Mouse (Mus musculus) lung, embryonic 15.5 days (tissue): Measurements from ENCODE around the gene Ints1. TPM values are rescaled to one million over a fixed set of nuclear protein-coding genes. Genes with fewer than 3 reads are reported as not detected.
"Not testable (repeated sequence)": the region's sequence is repeated elsewhere in the genome, so short reads cannot be mapped to it uniquely, and the experiment has no call there.

ENCODE experiments used
- ATAC-seq: fragments of 200-750 bp; cut with Nextera tagmentation; 2 replicates; pipeline ENCODE4 v1.8.0; 2017; ENCODE audit warnings: moderate number of reproducible peaks, borderline replicate concordance; ENCODE audit not compliant: low FRiP score, low TSS enrichment; ENCODE audit errors: extremely low read depth
- H3K27ac ChIP-seq: fragments of 300-500 bp; sonication (generic); 2 replicates; pipeline ENCODE4 v1.5.1; 2015; ENCODE audit warnings: moderate library complexity, mild to moderate bottlenecking, inconsistent platforms
- H3K27me3 ChIP-seq: fragments of 300-500 bp; sonication (generic); 2 replicates; pipeline ENCODE4 v1.6.1; 2015; ENCODE audit warnings: inconsistent platforms
- H3K36me3 ChIP-seq: fragments of 300-500 bp; sonication (generic); 2 replicates; pipeline ENCODE4 v1.6.1; 2015; ENCODE audit warnings: inconsistent platforms
- H3K4me1 ChIP-seq: fragments of 300-500 bp; sonication (generic); 2 replicates; pipeline ENCODE4 v1.6.1; 2015; ENCODE audit warnings: inconsistent platforms
- H3K4me2 ChIP-seq: fragments of 300-500 bp; sonication (generic); 2 replicates; pipeline ENCODE4 v1.6.1; 2015; ENCODE audit warnings: inconsistent platforms, mild to moderate bottlenecking, moderate library complexity
- H3K4me3 ChIP-seq: fragments of 300-500 bp; sonication (generic); 2 replicates; pipeline ENCODE4 v1.5.1; 2015; ENCODE audit warnings: mild to moderate bottlenecking, inconsistent platforms
- H3K9ac ChIP-seq: fragments of 300-500 bp; sonication (generic); 2 replicates; pipeline ENCODE4 v1.6.1; 2015; ENCODE audit warnings: inconsistent platforms
- H3K9me3 ChIP-seq: fragments of 300-500 bp; sonication (generic); 2 replicates; pipeline ENCODE4 v1.6.1; 2016; ENCODE audit warnings: inconsistent platforms
- WGBS: fragments of 180-500 bp; shearing (Covaris S2); methylation state at CpG from one replicate; pipeline ENCODE4 v1.1.7; 2015; 5-methylcytosine and 5-hydroxymethylcytosine counted together
- polyA plus RNA-seq: library from polyadenylated mRNA; unstranded; fragments of >200 nt; fragmentation: Nextera tagmentation; extraction: Ambion mirVana; gene quantifications from 2 replicates; pipeline ENCODE4 v1.2.1, GENCODE M21; 2015

Ints1 gene
- polyA plus RNA-seq, 1 experiment from 2014 or later = 22.8 TPM

DNA sequence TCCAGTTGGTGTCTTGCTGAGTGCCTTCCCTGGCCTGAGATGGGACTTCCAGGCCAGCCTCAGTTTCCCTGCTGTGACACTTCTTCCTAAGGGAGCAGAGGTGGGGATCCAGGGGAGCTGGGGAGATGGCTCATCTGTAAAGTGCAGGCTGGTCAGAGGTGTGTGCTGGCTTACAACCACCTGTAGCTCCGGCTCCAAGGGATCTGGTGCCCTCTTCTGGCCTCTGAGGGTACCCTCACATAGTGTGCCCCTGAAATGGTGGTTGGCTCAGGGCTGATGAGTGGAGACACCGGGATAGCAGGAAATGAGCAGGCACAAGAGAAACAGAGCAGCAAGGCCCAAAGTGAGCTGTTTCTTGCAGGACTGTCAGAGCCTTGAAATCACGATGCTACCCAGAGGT lies 29.7 kb downstream of the Ints1 start:
- peak; percentile 40; the same call in 1 of the 2 replicates for ATAC-seq
- H3K4me3 ChIP-seq = no peak overlapping the region
- no peak overlapping the region for H3K4me2 ChIP-seq
- H3K27me3 ChIP-seq = no peaks in the 10 kb centered on the region
- no peak overlapping the region for H3K27ac ChIP-seq
- no peak overlapping the region for H3K9ac ChIP-seq
- peaks cover 3% of the 10 kb centered on the region; the same call in 1 of the 2 replicates for H3K4me1 ChIP-seq
- no peaks in the 10 kb centered on the region for H3K9me3 ChIP-seq
- 2% methylated on average over 3 of the region's 3 CpGs for WGBS
- no peaks in the 10 kb centered on the region for H3K36me3 ChIP-seq

- H3K9me3 ChIP-seq, H3K36me3 ChIP-seq, H3K27ac ChIP-seq, ATAC-seq, H3K27me3 ChIP-seq, H3K4me3 ChIP-seq, H3K4me2 ChIP-seq, H3K9ac ChIP-seq, H3K4me1 ChIP-seq: not testable (repeated sequence)
- 18% methylated on average over 3 of the region's 3 CpGs for WGBS
These were observed 32.8 kb downstream of the Ints1 start for GRCm38 (mm10) chr5:139742640-139743039.

DNA sequence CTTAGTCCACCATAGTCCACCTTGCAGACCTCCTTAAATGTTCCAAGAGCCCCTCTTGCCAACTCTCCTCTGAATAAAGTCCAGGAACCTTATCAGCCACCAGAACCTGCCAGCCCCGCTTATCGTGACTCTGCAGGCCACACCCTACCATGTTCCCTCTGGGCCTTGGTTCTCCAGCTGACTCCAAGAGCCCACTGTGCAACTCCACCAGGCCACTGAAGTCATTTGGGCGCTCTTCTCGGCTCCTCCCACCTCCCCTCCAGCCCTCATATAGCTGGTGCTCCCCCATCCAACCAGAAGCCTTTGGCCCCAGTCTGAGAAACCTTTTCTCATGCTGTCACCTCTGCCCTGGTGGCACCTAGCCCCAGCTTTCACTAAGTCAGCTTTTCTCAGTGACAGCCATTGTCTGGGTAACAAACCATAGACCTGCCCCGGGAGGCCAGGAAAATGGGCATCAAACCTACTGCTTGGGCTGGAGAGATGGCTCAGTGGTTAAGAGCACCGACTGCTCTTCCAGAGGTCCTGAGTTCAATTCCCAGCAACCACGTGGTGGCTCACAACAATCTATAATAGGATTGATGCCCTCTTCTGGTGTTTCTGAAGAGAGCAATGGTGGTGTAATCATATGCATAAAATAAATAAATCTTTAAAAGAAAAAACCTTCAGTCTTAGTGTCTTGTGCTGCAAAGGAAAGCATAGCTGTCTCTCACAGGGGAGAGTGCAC lies 36.7 kb downstream of the Ints1 start:
- no peaks in the 10 kb centered on the region for H3K36me3 ChIP-seq
- H3K4me2 ChIP-seq = no peak overlapping the region
- H3K4me3 ChIP-seq = no peak overlapping the region
- H3K27ac ChIP-seq = no peak overlapping the region
- H3K27me3 ChIP-seq = no peaks in the 10 kb centered on the region
- 64% methylated on average over 7 of the region's 7 CpGs for WGBS
- H3K9ac ChIP-seq = no peak overlapping the region
- H3K9me3 ChIP-seq = no peaks in the 10 kb centered on the region
- no peak for ATAC-seq
- peaks cover 29% of the 10 kb centered on the region for H3K4me1 ChIP-seq

DNA sequence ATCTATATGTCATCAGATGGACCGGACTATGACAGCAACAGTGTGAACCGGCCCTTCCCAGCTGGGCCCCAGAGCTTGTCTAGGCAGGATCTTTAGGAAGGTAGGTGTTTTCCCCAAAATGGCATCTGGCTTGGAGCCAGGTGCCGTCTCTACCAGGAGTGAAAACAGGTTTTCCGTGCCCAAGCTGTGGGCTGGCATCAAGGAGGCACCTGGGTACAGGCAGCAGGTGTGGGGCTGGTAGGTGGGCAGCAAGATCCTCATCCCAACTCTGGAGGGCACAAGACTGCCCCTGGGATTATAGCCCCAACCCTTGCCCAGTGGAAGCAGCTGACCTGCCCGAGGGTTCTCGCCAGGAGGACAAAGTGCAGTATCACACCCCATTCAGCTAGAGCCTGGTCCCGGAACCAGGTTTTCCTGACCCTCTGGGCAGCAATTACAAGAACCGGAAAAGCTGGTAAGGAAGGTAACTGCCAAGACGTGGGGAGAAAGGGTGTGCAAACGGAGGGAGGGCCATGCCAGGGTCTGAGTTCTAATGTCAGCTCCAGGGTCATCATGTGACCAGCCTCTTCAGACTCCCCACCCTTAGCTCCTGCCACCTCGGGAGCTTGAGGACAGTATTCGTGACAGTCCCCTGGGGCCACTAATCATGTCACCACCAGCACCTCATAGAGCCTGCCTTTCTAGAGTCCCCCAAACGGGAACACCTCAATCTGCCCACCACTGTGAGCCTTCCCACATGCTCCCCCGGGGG lies 37.5 kb downstream of the Ints1 start:
- 67% methylated on average over 14 of the region's 14 CpGs for WGBS
- no peak for ATAC-seq
- no peak overlapping the region for H3K27ac ChIP-seq

GRCm38 (mm10) chr5:139736504-139736940 lies 39.0 kb downstream of the Ints1 start:
- Histone ChIP-seq H3K4me1 (peaks cover 40% of the 10 kb centered on the region), H3K27ac (peak overlapping the region; percentile 51; the same call in 1 of the 2 replicates), H3K9me3 (no peaks in the 10 kb centered on the region), H3K4me3 (peak overlapping the region; percentile 49), H3K36me3 (no peaks in the 10 kb centered on the region), H3K4me2 (peak overlapping the region; percentile 97), H3K9ac (peak overlapping the region; percentile 20; the same call in 1 of the 2 replicates), H3K27me3 (no peaks in the 10 kb centered on the region)
- peak; percentile 36; the same call in 1 of the 2 replicates for ATAC-seq
- 11% methylated on average over 10 of the region's 10 CpGs for WGBS

More for the DNA sequence above, 37.5 kb downstream of the Ints1 start:
- no peaks in the 10 kb centered on the region for H3K9me3 ChIP-seq
- H3K4me1 ChIP-seq = peaks cover 34% of the 10 kb centered on the region
- H3K27me3 ChIP-seq = no peaks in the 10 kb centered on the region
- no peak overlapping the region for H3K9ac ChIP-seq
- no peak overlapping the region for H3K4me2 ChIP-seq
- H3K36me3 ChIP-seq = no peaks in the 10 kb centered on the region
- no peak overlapping the region for H3K4me3 ChIP-seq

GRCm38 (mm10) chr5:139735677-139736503 lies 39.6 kb downstream of the Ints1 start, which contains the start of gene Micall2:
Gene Micall2 (minus strand): TSS chr5:139736336.
- Histone ChIP-seq H3K27me3 (no peaks in the 10 kb centered on the region), H3K9me3 (no peaks in the 10 kb centered on the region), H3K27ac (peak within 1 kb of the TSS; percentile 51; the same call in 1 of the 2 replicates), H3K4me2 (peak within 1 kb of the TSS; percentile 97), H3K4me3 (peak within 1 kb of the TSS; percentile 49), H3K4me1 (peaks cover 46% of the 10 kb centered on the region), H3K36me3 (no peaks in the 10 kb centered on the region), H3K9ac (peak within 1 kb of the TSS; percentile 38)
- peak; percentile 96 for ATAC-seq
- 2% methylated on average over 46 of the region's 50 CpGs for WGBS

DNA sequence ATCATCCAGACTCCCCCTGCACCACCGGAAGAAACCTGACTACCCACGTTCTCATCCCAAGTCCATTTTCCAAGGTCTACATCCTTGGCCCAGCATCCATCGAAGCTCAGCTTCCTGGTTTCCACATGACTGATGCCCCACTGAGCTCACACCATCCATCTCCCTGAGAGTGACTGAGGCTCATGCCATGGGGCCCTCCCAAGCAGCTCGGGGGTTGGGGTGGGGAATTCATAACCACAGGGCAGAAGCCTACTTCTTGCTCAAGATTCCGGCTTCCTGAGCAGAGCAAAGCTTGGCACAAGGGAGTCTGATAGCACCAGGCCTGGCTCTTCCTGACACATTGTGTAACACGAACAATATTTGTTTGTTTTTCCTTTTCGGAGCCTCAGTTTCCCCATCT lies 40.7 kb downstream of the Ints1 start:
- Histone ChIP-seq H3K4me3 (no peak overlapping the region), H3K4me2 (peak overlapping the region; percentile 97; the same call in 1 of the 2 replicates), H3K9me3 (no peaks in the 10 kb centered on the region), H3K27ac (no peak overlapping the region), H3K27me3 (no peaks in the 10 kb centered on the region), H3K4me1 (peaks cover 53% of the 10 kb centered on the region), H3K9ac (no peak overlapping the region), H3K36me3 (no peaks in the 10 kb centered on the region)
- 64% methylated on average over 7 of the region's 7 CpGs for WGBS
- no peak for ATAC-seq

DNA sequence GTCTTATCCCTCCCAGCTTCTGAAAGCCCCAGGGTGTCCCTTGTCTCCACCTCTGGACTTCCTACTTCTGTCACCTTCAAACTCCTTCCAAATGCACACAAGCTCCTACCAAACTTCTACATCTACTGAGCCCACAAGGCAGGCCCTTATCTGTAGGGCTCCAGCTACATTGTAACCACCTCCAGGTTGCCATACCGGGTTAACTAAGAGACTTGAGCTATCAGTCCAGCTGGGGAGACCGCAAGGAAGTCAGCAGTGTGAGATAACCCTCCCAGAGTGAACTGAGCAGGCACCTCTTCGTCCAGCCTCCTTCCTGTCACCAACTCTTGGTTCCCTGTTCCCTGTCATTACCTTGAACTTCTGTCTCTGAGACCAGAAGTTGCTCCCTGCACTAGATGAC lies 41.5 kb downstream of the Ints1 start:
- Histone ChIP-seq H3K9me3 (no peaks in the 10 kb centered on the region), H3K4me1 (peaks cover 53% of the 10 kb centered on the region), H3K36me3 (no peaks in the 10 kb centered on the region), H3K4me2 (no peak overlapping the region), H3K27me3 (no peaks in the 10 kb centered on the region), H3K4me3 (no peak overlapping the region), H3K9ac (no peak overlapping the region), H3K27ac (no peak overlapping the region)
- WGBS = 58% methylated on average over 3 of the region's 3 CpGs
- ATAC-seq = no peak

GRCm38 (mm10) chr5:139732634-139733107 lies 42.8 kb downstream of the Ints1 start:
- Histone ChIP-seq H3K27ac (peak overlapping the region; percentile 71), H3K27me3 (no peaks in the 10 kb centered on the region), H3K4me2 (peak overlapping the region; percentile 27), H3K4me1 (peaks cover 53% of the 10 kb centered on the region), H3K4me3 (no peak overlapping the region), H3K9ac (no peak overlapping the region), H3K36me3 (no peaks in the 10 kb centered on the region), H3K9me3 (no peaks in the 10 kb centered on the region)
- WGBS = 50% methylated on average over 11 of the region's 11 CpGs
- ATAC-seq = no peak

DNA sequence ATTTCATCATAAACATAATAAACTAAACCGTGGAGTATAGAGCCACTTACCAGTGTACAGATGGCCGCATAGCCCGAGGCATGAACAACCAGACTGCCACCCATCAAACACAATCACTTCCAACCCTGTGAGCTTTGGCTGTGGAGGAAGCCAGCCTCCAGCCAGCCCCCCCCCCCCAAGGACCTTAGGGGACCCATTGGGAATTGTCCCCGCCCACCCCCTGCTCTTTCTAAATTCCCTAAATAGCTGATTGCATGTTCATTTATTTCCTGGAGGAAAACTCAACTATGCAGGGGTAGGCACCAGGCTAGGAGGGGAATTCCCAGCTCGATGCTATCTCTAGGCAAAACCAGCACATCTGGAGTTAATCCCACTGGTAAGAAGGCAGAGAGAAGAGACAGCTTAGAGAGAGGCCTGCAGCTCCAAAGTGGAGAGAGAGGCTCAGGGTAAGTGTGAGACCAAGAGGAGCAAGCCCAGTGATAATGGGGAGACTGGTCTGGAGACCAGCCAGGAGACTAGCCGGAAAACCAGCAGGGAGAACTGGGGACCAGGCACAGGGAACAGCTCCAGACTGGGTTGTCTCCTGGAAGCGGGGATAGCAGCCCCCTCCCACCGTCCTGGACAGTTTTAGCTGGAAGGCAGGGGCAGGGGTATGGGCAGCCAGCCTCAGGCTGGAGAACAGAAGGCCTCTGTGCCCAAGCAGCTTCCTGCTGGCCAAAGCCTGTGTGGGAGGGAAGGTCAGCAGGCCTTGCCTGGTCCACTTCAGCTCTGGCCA lies 44.6 kb downstream of the Ints1 start:
- no peaks in the 10 kb centered on the region for H3K36me3 ChIP-seq
- no peak for ATAC-seq
- peaks cover 45% of the 10 kb centered on the region for H3K4me1 ChIP-seq
- no peak overlapping the region for H3K4me3 ChIP-seq
- H3K27ac ChIP-seq = peak overlapping the region; percentile 44; the same call in 1 of the 2 replicates
- H3K9me3 ChIP-seq = no peaks in the 10 kb centered on the region
- WGBS = 44% methylated on average over 8 of the region's 8 CpGs
- no peak overlapping the region for H3K9ac ChIP-seq
- H3K4me2 ChIP-seq = no peak overlapping the region
- no peaks in the 10 kb centered on the region for H3K27me3 ChIP-seq

DNA sequence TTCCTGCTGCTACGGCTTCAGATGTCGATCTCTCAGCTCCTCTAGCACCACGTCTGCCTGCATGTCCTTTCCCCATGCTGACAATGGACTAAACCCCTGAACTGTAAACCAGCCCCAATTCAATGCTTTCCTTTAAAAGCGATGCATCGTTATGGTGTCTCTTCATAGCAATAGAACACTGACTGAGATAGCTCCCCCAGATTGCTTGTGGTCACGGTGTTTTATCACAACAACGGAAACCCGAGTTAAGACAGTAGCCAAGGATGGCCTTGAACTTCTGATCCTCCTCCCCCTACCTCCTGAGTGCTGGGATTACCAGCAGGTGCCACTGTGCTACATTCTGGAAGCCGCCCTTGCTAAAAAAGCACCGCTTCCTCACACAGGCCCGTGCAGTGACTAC lies 48.2 kb downstream of the Ints1 start:
- H3K36me3 ChIP-seq = no peaks in the 10 kb centered on the region
- no peak for ATAC-seq
- H3K4me1 ChIP-seq = peaks cover 25% of the 10 kb centered on the region
- no peaks in the 10 kb centered on the region for H3K27me3 ChIP-seq
- H3K4me2 ChIP-seq = no peak overlapping the region
- H3K4me3 ChIP-seq = no peak overlapping the region
- no peak overlapping the region for H3K9ac ChIP-seq
- WGBS = 79% methylated on average over 11 of the region's 11 CpGs
- H3K27ac ChIP-seq = no peak overlapping the region
- H3K9me3 ChIP-seq = no peaks in the 10 kb centered on the region
